Mouse (Mus musculus): Measurements from ENCODE around the gene Med13l.

GRCm38 (mm10) chr5:118650007-118650548 is 89.6 kb downstream of the Med13l start:
- TF ChIP-seq POLR2AphosphoS2 (IDR thresholded peaks at IDR 0.05; ENCODE audit: low read depth, low read length) (no peak), ZNF384 (IDR thresholded peaks at IDR 0.05; ENCODE audit: low read depth, low read length) (no peak), JUND (conservative IDR thresholded peaks at IDR 0.05; ENCODE audit: low read depth, low read length) (no peak), CTCF (conservative IDR thresholded peaks at IDR 0.05 in 1 of 2, IDR thresholded peaks at IDR 0.05 in 1 of 2; ENCODE audit: low read depth in 2 of 2, low read length in 2 of 2) (no peak), SMC3 (IDR thresholded peaks at IDR 0.05; ENCODE audit: low read depth, low read length) (no peak), MYC (IDR thresholded peaks at IDR 0.05; ENCODE audit: low read depth, low read length) (no peak), USF1 (IDR thresholded peaks at IDR 0.05; ENCODE audit: low read depth, low read length) (no peak)
